Mouse (Mus musculus): ENCODE results near the gene Prr12. TPM values are rescaled to one million over a fixed set of nuclear protein-coding genes. Genes with fewer than 3 reads are reported as not detected.

The Prr12 gene
- polyA plus RNA-seq, 1 experiment from 2014 or later = 3.4 TPM

GRCm38 (mm10) chr7:45058607-45059571, 6.2 kb upstream of the Prr12 start:
- no peak overlapping the region for H3K27ac ChIP-seq (replicated peaks)
- no peak for ATAC-seq (ENCODE audit: low FRiP score, low TSS enrichment)
- no peak overlapping the region for H3K4me3 ChIP-seq (ENCODE audit: low read depth, low read length)
- H3K36me3 ChIP-seq (ENCODE audit: control insufficient read depth, insufficient read depth, low read length) = no peaks in the 10 kb centered on the region
- 0 out of 2 replicates have a peak, but pooled peaks cover 5% of the 10 kb centered on the region for H3K4me1 ChIP-seq (replicated peaks; ENCODE audit: control insufficient read depth, insufficient read depth)
- DNase-seq (ENCODE audit: low spot score) = no peak
- H3K27me3 ChIP-seq (ENCODE audit: control insufficient read depth, insufficient read depth, low read length) = no peaks in the 10 kb centered on the region
- TF ChIP-seq CTCF (IDR thresholded peaks at IDR 0.05; ENCODE audit: low read depth) = no peak
- no peak for TF ChIP-seq EP300 (optimal IDR thresholded peaks at IDR 0.05)
- H3K9ac ChIP-seq (ENCODE audit: low read length) = no peak overlapping the region
- no peak overlapping the region for H3K4me2 ChIP-seq (replicated peaks; ENCODE audit: low read depth)
- H3K9me3 ChIP-seq (ENCODE audit: control insufficient read depth, low read length) = no peaks in the 10 kb centered on the region
- 79% methylated on average over 10 of the region's 10 CpGs for WGBS

GRCm38 (mm10) chr7:45056972-45057348, 4.3 kb upstream of the Prr12 start:
- Histone ChIP-seq H3K9ac (ENCODE audit: low read length) (no peak overlapping the region), H3K9me3 (ENCODE audit: control insufficient read depth, low read length) (no peaks in the 10 kb centered on the region), H3K27ac (replicated peaks) (no peak overlapping the region), H3K4me1 (replicated peaks; ENCODE audit: control insufficient read depth, insufficient read depth) (0 out of 2 replicates have a peak, but pooled peaks cover 5% of the 10 kb centered on the region), H3K36me3 (ENCODE audit: control insufficient read depth, insufficient read depth, low read length) (no peaks in the 10 kb centered on the region), H3K4me2 (replicated peaks; ENCODE audit: low read depth) (no peak overlapping the region), H3K27me3 (ENCODE audit: control insufficient read depth, insufficient read depth, low read length) (no peaks in the 10 kb centered on the region), H3K4me3 (ENCODE audit: low read depth, low read length) (no peak overlapping the region)
- TF ChIP-seq CTCF (IDR thresholded peaks at IDR 0.05; ENCODE audit: low read depth) (no peak), EP300 (optimal IDR thresholded peaks at IDR 0.05) (no peak)
- no peak for DNase-seq (ENCODE audit: low spot score)
- no peak for ATAC-seq (ENCODE audit: low FRiP score, low TSS enrichment)

- Histone ChIP-seq H3K9me3 (ENCODE audit: control insufficient read depth, low read length) (no peaks in the 10 kb centered on the region), H3K4me2 (replicated peaks; ENCODE audit: low read depth) (no peak overlapping the region), H3K27ac (replicated peaks) (no peak overlapping the region), H3K27me3 (ENCODE audit: control insufficient read depth, insufficient read depth, low read length) (no peaks in the 10 kb centered on the region), H3K4me1 (replicated peaks; ENCODE audit: control insufficient read depth, insufficient read depth) (0 out of 2 replicates have a peak, but pooled peaks cover 4% of the 10 kb centered on the region), H3K9ac (ENCODE audit: low read length) (no peak overlapping the region), H3K36me3 (ENCODE audit: control insufficient read depth, insufficient read depth, low read length) (no peaks in the 10 kb centered on the region), H3K4me3 (ENCODE audit: low read depth, low read length) (no peak overlapping the region)
- DNase-seq (ENCODE audit: low spot score) (peak; percentile 14), ATAC-seq (ENCODE audit: low FRiP score, low TSS enrichment) (no peak)
- no peak for TF ChIP-seq EP300 (optimal IDR thresholded peaks at IDR 0.05)
- TF ChIP-seq CTCF (IDR thresholded peaks at IDR 0.05; ENCODE audit: low read depth) = no peak
- 66% methylated on average over 14 of the region's 14 CpGs for WGBS
These were observed 3.8 kb upstream of the Prr12 start for GRCm38 (mm10) chr7:45056329-45056971.

- Histone ChIP-seq H3K4me1 (replicated peaks; ENCODE audit: control insufficient read depth, insufficient read depth) (0 out of 2 replicates have a peak, but pooled peaks cover 4% of the 10 kb centered on the region), H3K4me2 (replicated peaks; ENCODE audit: low read depth) (peak overlapping the region; percentile 99), H3K27me3 (ENCODE audit: control insufficient read depth, insufficient read depth, low read length) (no peaks in the 10 kb centered on the region), H3K27ac (replicated peaks) (peak overlapping the region; percentile 97), H3K9me3 (ENCODE audit: control insufficient read depth, low read length) (no peaks in the 10 kb centered on the region), H3K9ac (ENCODE audit: low read length) (peak overlapping the region; percentile 70), H3K36me3 (ENCODE audit: control insufficient read depth, insufficient read depth, low read length) (peaks cover 3% of the 10 kb centered on the region; the same call in 1 of the 2 replicates), H3K4me3 (ENCODE audit: low read depth, low read length) (peak overlapping the region; percentile 83)
- peak; percentile 96 for ATAC-seq (ENCODE audit: low FRiP score, low TSS enrichment)
- under 1% methylated on average over 33 of the region's 33 CpGs for WGBS
- peak; percentile 97 for DNase-seq (ENCODE audit: low spot score)
- TF ChIP-seq EP300 (optimal IDR thresholded peaks at IDR 0.05) (no peak), CTCF (IDR thresholded peaks at IDR 0.05; ENCODE audit: low read depth) (no peak)
These were observed 1.3 kb upstream of the Prr12 start for GRCm38 (mm10) chr7:45053931-45054510.

- H3K9me3 ChIP-seq (ENCODE audit: control insufficient read depth, low read length) = no peaks in the 10 kb centered on the region
- WGBS = 1% methylated on average over 30 of the region's 59 CpGs
- TF ChIP-seq CTCF (IDR thresholded peaks at IDR 0.05; ENCODE audit: low read depth) (no peak), EP300 (optimal IDR thresholded peaks at IDR 0.05) (no peak)
- H3K9ac ChIP-seq (ENCODE audit: low read length) = peak overlapping the region; percentile 87
- peak; percentile 85 for DNase-seq (ENCODE audit: low spot score)
- H3K4me3 ChIP-seq (ENCODE audit: low read depth, low read length) = peak overlapping the region; percentile 83
- peaks cover 5% of the 10 kb centered on the region for H3K36me3 ChIP-seq (ENCODE audit: control insufficient read depth, insufficient read depth, low read length)
- H3K4me1 ChIP-seq (replicated peaks; ENCODE audit: control insufficient read depth, insufficient read depth) = 0 out of 2 replicates have a peak, but pooled peaks cover 4% of the 10 kb centered on the region
- no peaks in the 10 kb centered on the region for H3K27me3 ChIP-seq (ENCODE audit: control insufficient read depth, insufficient read depth, low read length)
- peak overlapping the region; percentile 97 for H3K27ac ChIP-seq (replicated peaks)
- peak; percentile 44 for ATAC-seq (ENCODE audit: low FRiP score, low TSS enrichment)
- peak overlapping the region; percentile 99 for H3K4me2 ChIP-seq (replicated peaks; ENCODE audit: low read depth)
These were observed 643 bp upstream of the Prr12 start for GRCm38 (mm10) chr7:45053117-45053930.

Data from stomach, postnatal 0 days (tissue).